Mouse (Mus musculus) cerebellum, postnatal 14 days (tissue): ENCODE results near the gene Pop5.

Experiments
- DNase-seq, 2 experiments: peaks; one replicate each; pipeline ENCODE4 v3.0.0; 2021; ENCODE audit warnings: mixed read lengths in 2 of 2

Pop5 gene

GRCm38 (mm10) chr5:115266787-115267468 is 31.3 kb downstream of the Pop5 start:
- DNase-seq = no peak

DNA sequence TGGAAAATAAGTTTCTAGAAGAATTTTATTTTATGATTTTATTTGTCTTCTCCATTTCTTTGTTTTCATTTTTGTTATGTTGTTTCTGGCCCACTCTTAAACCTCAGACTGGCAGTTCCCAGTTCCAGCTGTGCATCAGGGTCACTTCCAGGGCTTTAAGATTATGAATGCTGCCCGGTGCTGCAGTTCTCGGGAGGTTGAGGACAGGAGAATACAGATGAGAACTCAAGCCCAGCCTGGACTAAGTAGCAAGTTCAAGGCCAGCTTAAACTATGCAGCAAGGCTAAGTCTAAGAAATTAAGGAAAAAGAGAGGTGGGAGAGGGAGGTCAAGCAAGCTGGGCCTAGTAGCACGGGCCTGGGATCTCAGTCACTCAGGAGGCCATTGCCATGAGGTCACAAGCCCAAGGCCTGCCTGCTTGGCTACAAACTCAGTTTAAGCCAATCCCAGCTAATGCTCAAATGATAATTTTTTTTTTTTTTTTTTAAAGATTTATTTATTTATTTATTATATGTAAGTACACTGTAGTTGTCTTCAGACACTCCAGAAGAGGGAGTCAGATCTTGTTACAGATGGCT is 31.9 kb downstream of the Pop5 start:
- no peak for DNase-seq

DNA sequence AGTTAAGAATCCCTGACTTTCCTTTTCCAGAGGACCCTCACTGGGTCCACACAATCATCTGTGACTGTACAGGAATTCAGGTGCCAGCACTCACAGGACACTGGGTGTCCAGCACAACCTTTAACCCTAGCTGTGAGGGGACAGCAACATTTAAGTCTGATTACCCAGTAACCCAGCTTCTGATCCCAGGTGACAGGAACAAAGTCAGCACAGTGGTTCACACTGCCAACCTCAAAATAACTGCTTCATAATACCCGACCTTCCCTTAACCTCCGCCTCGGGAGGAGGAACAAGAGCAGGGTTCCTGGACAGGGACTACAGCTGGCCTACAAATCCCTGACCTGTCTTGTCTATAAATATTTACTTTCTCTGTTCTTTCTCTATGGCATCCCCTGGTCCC is 32.6 kb downstream of the Pop5 start:
- DNase-seq = no peak

DNA sequence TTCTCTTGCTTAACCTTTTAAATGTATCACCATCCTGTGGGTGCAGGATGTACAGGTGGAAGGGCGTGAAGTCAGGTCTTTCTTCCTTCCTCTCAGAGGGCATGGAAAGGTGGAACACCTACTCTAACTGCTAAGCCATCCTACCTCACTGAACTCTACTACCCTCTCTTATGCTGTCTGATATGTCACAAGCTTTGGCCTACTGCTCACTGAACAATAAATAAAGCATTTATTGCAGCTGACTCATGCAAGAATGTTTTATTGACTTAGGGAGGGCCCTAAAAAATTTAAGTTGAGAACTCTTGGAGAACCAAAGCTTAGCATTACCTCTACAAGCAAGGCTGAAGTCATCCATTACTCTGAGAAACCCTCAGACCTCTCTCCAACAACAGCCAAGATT is 34.3 kb downstream of the Pop5 start:
- no peak for DNase-seq

DNA sequence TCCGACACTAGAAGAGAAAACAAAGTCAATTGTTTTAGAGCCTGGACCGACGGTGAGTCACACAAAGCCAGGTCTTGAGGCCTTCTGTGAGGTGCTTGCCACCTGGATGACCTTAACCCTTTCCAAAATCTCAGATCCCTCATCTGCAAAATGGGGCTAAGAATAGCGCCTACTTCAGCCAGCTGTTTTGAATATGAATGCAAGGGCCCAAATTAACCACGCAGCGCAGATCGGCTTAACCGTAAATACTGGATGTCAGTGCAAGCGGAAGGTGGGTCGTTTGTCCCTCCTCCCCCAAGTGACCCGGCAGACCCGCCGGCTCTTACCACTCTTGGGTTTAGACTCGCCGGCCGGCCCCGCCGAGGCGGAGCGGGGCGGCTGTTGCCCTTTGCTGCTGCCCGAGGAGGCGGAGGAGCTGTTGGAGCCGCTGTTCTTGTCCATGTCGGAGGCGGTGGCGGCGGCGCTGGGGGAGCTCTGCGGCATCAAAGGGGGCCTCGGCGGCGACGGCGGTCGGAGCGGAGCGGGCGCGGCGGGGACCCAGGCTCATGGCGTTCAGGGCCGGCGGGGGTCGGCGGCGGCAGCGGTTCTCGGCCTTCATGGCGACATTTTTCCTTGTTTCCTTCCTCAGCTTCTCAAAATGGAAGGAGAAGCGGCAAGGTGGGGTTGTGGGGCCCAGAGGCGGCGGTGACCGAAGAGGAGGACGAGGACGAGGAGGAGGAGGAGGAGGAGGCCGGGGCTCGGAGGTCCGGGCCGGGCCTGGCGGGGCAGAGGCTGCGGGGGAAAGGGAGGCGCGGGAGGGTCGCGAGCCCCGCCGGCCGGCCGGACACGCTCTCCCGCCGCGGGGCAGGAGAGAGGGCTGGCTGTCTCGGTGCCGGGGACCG is 36.5 kb downstream of the Pop5 start:
- peak in 1 of 2 experiments; percentile 61 for DNase-seq

DNA sequence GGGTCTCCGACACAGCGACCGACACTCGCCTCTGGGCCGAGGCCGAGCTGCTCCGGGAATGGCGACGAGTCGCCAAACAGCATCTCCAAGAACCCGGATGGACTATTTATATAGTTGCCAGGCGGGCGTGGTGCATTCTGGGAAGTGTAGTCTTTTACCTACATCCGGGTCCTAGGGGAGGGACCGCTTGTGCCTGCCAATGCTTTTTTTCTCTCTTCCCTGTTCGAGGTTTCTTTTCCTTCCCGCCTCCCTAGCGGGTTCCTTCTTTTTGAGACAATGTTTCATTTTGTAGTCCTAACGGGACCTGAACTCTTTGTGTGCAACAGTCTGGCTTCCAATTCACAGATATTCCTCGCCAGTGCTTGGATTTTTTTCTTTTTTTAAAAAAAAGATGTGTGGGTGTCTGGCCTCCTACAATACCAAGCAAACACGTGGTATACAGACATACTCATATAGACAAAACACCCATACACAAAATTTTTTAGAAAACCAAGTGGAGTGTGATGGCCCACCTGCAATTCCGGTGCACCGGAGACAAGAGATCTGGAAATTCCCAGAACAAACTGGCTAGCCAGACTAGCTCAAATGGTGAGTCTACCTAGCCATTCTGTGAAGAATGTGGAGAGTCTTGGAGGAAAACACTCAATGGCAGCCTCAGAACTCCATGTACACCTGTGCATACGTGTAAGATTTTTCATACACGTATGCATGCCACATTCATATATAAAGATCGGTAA is 37.3 kb downstream of the Pop5 start, which contains the start of gene Rnf10:
Rnf10 (minus strand) TSS at position 87 of the 737 bp plus-strand sequence.
- DNase-seq = peak; percentile 99

- DNase-seq = no peak
Measured at GRCm38 (mm10) chr5:115273549-115274135, 38.0 kb downstream of the Pop5 start.

DNA sequence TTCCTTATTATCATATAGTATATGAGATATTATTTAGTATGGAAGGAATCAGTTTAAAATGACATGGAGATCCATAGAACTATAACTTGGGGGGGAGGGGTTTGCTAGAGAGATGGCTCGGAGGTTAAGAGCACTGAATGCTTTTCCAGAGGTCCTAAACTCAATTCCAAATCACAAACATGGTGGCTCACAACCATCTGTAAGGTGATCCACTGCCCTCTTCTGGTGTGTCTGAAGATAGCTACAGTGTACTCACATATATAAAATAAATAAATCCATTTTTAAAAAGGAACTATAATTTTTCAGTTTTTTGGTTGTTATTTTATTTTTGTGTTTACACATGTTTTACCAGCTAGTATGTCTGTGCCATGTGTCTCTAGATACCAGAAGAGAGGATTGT is 38.7 kb downstream of the Pop5 start:
- DNase-seq = no peak

DNA sequence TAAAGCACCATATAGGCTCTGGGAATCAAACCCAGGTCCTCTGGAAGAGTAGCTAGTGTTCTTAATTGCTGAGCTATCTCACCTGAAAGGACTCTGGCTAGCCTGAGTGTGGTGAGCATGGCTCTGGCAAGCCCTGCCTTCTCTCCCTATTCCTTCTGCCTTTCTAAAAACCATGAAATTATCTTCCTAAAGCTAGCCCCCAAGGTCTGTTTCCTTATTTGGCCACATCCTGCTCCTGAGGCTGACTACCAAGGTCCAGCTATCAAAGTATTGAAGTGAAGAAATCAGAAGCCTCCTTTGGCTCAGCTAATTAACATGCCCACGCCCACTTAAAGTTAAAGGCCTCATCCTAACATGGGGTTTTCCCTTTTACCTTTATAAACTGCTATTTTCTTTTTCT is 39.1 kb downstream of the Pop5 start:
- DNase-seq = no peak

DNA sequence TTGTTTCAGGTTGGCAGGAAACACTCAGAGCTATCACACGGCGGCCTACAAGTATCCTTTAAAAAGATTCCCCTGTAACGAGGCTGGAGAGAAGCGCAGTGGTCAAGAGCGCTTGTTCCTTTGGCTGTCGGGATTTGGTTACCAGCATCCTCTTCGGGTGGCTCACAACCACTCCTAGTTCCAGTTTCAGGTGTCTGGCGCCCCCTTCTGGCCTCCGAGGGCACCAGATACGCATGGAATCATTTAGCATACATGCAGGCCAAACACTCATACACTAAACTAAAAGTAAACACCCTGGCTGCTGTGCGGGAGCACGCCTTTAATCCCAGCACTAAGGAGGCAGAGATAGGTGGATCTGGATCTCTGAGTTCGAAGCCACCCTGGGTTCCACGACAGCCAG is 40.4 kb downstream of the Pop5 start:
- DNase-seq = peak; percentile 28 to 58

DNA sequence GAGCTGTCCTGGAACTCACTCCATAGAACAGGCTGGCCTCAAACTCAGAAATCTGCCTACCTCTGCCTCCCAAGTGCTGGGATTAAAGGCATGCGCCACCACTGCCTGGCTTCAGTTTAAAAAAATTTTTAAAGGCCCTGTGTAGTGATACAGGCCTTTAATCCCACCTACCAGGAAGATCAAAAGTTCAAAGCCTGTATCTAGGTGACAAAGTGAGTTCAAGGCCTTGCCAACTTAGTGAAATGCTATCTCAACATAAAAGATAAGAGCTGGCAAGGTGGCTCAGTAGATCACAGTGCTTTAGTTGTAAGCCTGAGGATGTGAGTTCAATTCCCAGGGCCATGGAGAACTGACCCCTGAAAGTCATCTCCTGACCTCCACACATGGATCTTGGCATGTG is 42.4 kb downstream of the Pop5 start:
- DNase-seq = no peak

DNA sequence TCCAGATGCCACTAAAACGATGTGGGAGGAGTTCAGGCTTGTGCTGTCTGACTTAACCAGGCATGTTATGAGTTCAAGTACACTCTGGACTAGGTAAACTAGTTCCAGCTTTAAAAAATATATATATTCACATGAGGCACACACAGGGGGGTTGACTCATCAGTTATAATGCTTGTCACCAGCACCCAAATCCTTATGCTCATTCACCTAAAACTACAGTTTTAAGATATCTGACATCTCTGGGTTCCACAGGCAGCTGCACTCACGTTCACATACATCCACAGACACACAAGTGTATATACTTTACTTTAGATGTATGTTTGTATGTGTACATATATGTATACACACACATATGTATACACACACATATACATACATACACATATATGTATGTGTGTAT is 43.1 kb downstream of the Pop5 start:
- DNase-seq = no peak

DNA sequence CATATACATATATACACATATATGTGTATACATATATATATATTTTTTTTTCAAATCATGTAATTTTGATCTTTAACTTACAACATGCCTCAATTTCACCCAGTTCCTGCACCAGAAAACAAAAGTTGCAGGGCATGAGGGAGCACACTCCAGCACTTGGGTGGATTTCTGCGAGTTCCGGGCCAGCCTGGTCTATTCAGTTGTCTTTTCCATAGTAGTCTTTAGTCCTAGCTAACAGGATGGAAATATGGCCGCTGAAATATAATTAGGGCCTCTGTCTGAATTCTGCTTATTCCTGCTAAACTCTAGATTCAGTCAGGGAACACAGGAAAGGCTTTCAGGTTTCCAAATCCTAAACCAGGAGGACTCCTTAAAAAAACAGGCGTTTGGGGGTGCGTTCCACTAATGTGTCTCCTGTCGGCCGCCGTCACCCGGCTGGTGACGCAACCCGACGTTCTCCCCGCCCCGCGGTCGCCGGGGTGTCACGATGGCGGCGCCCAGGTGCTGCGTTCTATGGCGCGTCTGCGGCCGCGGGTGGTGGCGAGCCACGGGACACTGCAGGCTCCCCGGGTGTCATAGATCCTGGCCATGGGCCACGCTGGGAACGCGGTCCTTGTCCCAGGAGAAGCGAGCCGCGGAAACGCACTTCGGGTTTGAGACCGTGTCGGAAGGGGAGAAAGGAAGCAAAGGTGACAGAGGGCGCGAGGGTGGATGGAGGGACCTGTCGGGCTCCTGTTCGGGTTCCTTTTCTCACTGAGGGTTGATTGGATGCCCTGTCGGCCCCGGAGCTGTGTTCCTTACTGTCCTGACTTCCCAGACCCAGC is 43.8 kb downstream of the Pop5 start, which contains the start of gene Coq5:
Coq5 (plus strand) TSS at position 441 of the 824 bp plus-strand sequence.
- DNase-seq = peak; percentile 93 to 94

DNA sequence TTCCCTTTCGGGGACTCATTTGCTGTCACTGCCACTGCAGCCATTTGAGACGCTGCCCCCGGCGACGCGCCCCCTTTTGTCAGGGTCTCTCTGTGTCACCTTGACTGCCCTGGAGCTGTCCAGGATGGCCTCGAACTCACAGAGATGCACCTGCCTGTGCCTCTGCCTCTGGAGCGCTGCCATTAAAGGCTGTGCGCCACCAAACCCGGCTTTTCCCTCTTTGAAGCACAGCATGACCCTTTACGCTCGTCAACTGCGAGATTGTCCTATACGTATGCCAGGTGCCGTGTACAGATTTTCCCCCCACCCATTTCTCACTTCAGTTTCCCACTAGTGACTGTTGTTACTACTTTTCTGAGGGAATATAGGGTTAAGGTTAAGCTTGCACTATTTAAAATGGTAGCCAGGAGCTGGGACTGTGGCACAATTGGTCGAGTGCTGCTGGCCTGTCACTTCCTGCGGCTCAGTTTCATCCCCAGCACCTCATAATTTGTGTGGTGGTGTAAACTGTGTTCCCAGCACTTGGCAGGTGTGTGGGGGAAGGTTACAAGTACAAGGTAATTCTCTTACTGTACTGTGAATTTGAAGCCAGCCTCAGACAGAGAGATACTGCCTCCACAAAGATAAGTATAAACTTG is 44.5 kb downstream of the Pop5 start:
- peak; percentile 38 to 60 for DNase-seq

GRCm38 (mm10) chr5:115284735-115285134 is 49.1 kb downstream of the Pop5 start:
- no peak for DNase-seq

GRCm38 (mm10) chr5:115294173-115294572 is 58.5 kb downstream of the Pop5 start:
- peak in 1 of 2 experiments; percentile 41 for DNase-seq
